Comparison of ENCODE assay signal across 8 mouse cellular contexts in genomic region chr7:81570752-81571107, GRCm38 (mm10). TPM values are rescaled to one million over a fixed set of nuclear protein-coding genes. Genes with fewer than 3 reads are reported as not detected.
DNase-seq lines count a peak whose midpoint lies in the region; ATAC-seq and TF ChIP-seq lines count a peak whose summit lies in the region.

No protein-coding gene starts in this region.

- H3K27me3 ChIP-seq in heart, postnatal 0 days (ENCODE audit: control insufficient read depth, insufficient read depth, low read length): no peaks in the 10 kb centered on the region
- no peaks in the 10 kb centered on the region for H3K27me3 ChIP-seq in hindbrain, embryonic 16.5 days (replicated peaks; ENCODE audit: control insufficient read depth, insufficient read depth, low read length)
- no peaks in the 10 kb centered on the region for H3K27me3 ChIP-seq in midbrain, embryonic 14.5 days (ENCODE audit: control insufficient read depth, insufficient read depth, low read length)

- H3K9ac ChIP-seq in heart, postnatal 0 days (replicated peaks; ENCODE audit: low read depth, low read length): no peak overlapping the region
- peak overlapping the region; percentile 27; the same call in 1 of the 2 replicates for H3K9ac ChIP-seq in hindbrain, embryonic 16.5 days (ENCODE audit: low read depth, low read length)
- no peak overlapping the region for H3K9ac ChIP-seq in midbrain, embryonic 14.5 days (replicated peaks; ENCODE audit: low read length)

- H3K4me2 ChIP-seq in heart, postnatal 0 days (ENCODE audit: low read depth, low read length): peak overlapping the region; percentile 79; the same call in 1 of the 2 replicates
- peak overlapping the region; percentile 89 for H3K4me2 ChIP-seq in hindbrain, embryonic 16.5 days (ENCODE audit: low read length)
- peak overlapping the region; percentile 68 for H3K4me2 ChIP-seq in midbrain, embryonic 14.5 days (ENCODE audit: low read length)

- TF ChIP-seq EP300 in heart, postnatal 0 days (IDR thresholded peaks at IDR 0.05; ENCODE audit: low read depth): no peak

- H3K4me1 ChIP-seq in heart, postnatal 0 days (ENCODE audit: control insufficient read depth, insufficient read depth): peaks cover 19% of the 10 kb centered on the region
- peaks cover 11% of the 10 kb centered on the region for H3K4me1 ChIP-seq in bone marrow macrophage, adult 2 months (ENCODE audit: control insufficient read depth, insufficient read depth, low read length)
- H3K4me1 ChIP-seq in hindbrain, embryonic 16.5 days (ENCODE audit: control insufficient read depth, insufficient read depth, low read depth, low read length): peaks cover 20% of the 10 kb centered on the region
- peaks cover 17% of the 10 kb centered on the region for H3K4me1 ChIP-seq in midbrain, embryonic 14.5 days (ENCODE audit: control insufficient read depth, insufficient read depth, low read length)

- H3K9me3 ChIP-seq in heart, postnatal 0 days (replicated peaks; ENCODE audit: control insufficient read depth, low read length): no peaks in the 10 kb centered on the region
- H3K9me3 ChIP-seq in hindbrain, embryonic 16.5 days (ENCODE audit: control insufficient read depth, low read length): no peaks in the 10 kb centered on the region
- H3K9me3 ChIP-seq in midbrain, embryonic 14.5 days (ENCODE audit: control insufficient read depth, low read length): no peaks in the 10 kb centered on the region

- peak overlapping the region; percentile 93 for H3K4me3 ChIP-seq in heart, postnatal 0 days (ENCODE audit: low read depth, low read length)
- peak overlapping the region; percentile 95 for H3K4me3 ChIP-seq in bone marrow macrophage, adult 2 months (ENCODE audit: insufficient read depth, low read length)
- peak overlapping the region; percentile 96 for H3K4me3 ChIP-seq in hindbrain, embryonic 16.5 days (ENCODE audit: low read length)
- H3K4me3 ChIP-seq in midbrain, embryonic 14.5 days (replicated peaks; ENCODE audit: low read depth, low read length): peak overlapping the region; percentile 83

- no peak for TF ChIP-seq POLR2A in bone marrow macrophage, adult 2 months (IDR thresholded peaks at IDR 0.05; ENCODE audit: borderline replicate concordance, low read depth, low read length)

- DNase-seq in heart, postnatal 0 days (ENCODE audit: low spot score): no peak
- no peak for DNase-seq in heart, adult 8-10 months (ENCODE audit: low spot score)
- no peak for DNase-seq in midbrain, embryonic 14.5 days
- DNase-seq in B cell, adult 2 months: no peak
- DNase-seq in right cerebral cortex, postnatal 14 days: no peak
- no peak for DNase-seq in left cerebral cortex, postnatal 25 days (ENCODE audit: low spot score in 2 of 2)

- WGBS in heart, postnatal 0 days: 2% methylated on average over 5 of the region's 5 CpGs
- 3% methylated on average over 5 of the region's 5 CpGs for WGBS in hindbrain, embryonic 16.5 days
- WGBS in midbrain, embryonic 14.5 days: 4% methylated on average over 5 of the region's 5 CpGs

- H3K36me3 ChIP-seq in heart, postnatal 0 days (replicated peaks; ENCODE audit: control insufficient read depth, insufficient read depth, low read length): 0 out of 2 replicates have a peak, but pooled peaks cover 3% of the 10 kb centered on the region
- H3K36me3 ChIP-seq in hindbrain, embryonic 16.5 days (ENCODE audit: control insufficient read depth, insufficient read depth, low read length): no peaks in the 10 kb centered on the region
- H3K36me3 ChIP-seq in midbrain, embryonic 14.5 days (ENCODE audit: control insufficient read depth, insufficient read depth, low read length): peaks cover 8% of the 10 kb centered on the region; the same call in 1 of the 2 replicates

- intact Hi-C loops in left cerebral cortex, postnatal 25 days (cut with DNase I): loop anchor here (2.0 to 10.0 kb wide), 5 partner anchors 48 to 406 kb away; partner anchors contain the start of genes Ap3b2, Cpeb1 and Rps17

- peak overlapping the region; percentile 99 for H3K27ac ChIP-seq in heart, postnatal 0 days (ENCODE audit: low read depth)
- no peak overlapping the region for H3K27ac ChIP-seq in bone marrow macrophage, adult 2 months (ENCODE audit: insufficient read depth, low read depth, low read length)
- no peak overlapping the region for H3K27ac ChIP-seq in hindbrain, embryonic 16.5 days (ENCODE audit: low read depth, low read length)
- no peak overlapping the region; the same call in 1 of the 2 replicates for H3K27ac ChIP-seq in midbrain, embryonic 14.5 days (replicated peaks; ENCODE audit: low read depth, low read length)

- peak; percentile 24; the same call in 1 of the 2 replicates for TF ChIP-seq CTCF in heart, postnatal 0 days (IDR thresholded peaks at IDR 0.05; ENCODE audit: low read depth)
- TF ChIP-seq CTCF in bone marrow macrophage, adult 2 months (IDR thresholded peaks at IDR 0.05; ENCODE audit: low read depth, low read length): no peak

- peak; percentile 7 for ATAC-seq in heart, postnatal 0 days (ENCODE audit: insufficient read depth, low read depth)
- ATAC-seq in hindbrain, embryonic 16.5 days: peak; percentile 73; the same call in 1 of the 2 replicates
- ATAC-seq in midbrain, embryonic 14.5 days (ENCODE audit: low FRiP score, low TSS enrichment): no peak; the same call in 1 of the 2 replicates

RNA-seq across cellular contexts. Expression of gene Whamm, which starts 0.3 kb away (rescaled TPM):
- 3.3 and 6.6 TPM in 2 replicates for total RNA-seq in heart, postnatal 0 days (2014; rRNA removed; ENCODE audit: low replicate concordance)
- polyA plus RNA-seq in heart, postnatal 0 days (2015; fragmentation: Nextera tagmentation; extraction: Ambion mirVana): 3.1 and 3.3 TPM in 2 replicates
- total RNA-seq in heart, adult 8-10 months (2022): 10 to 100 TPM in 1 of 4 experiments, 1 to 10 TPM in 3; 7.8 to 10.2 (median 8.4) TPM
- polyA plus RNA-seq in bone marrow macrophage, adult 2 months (2012; ENCODE audit: insufficient read depth, insufficient read length, missing spikeins): 13.4 and 15.8 TPM in 2 replicates
- polyA plus RNA-seq in hindbrain, embryonic 16.5 days (2015; fragmentation: Nextera tagmentation; extraction: Ambion mirVana): 2.0 and 6.0 TPM in 2 replicates
- 9.9 and 10.1 TPM in 2 replicates for polyA plus RNA-seq in midbrain, embryonic 14.5 days (2014; fragmentation: Nextera tagmentation; extraction: Ambion mirVana)
- total RNA-seq in left cerebral cortex, postnatal 25 days (2021): 10 to 100 TPM; 13.7 to 15.8 TPM

RNA-seq across cellular contexts. Expression of gene Fsd2, which starts 4.0 kb away (rescaled TPM):
- 83.2 and 93.7 TPM in 2 replicates for total RNA-seq in heart, postnatal 0 days (2014; rRNA removed; ENCODE audit: low replicate concordance)
- 95.1 and 99.0 TPM in 2 replicates for polyA plus RNA-seq in heart, postnatal 0 days (2015; fragmentation: Nextera tagmentation; extraction: Ambion mirVana)
- 100 to 1,000 TPM; 349 to 382 (median 364) TPM for total RNA-seq in heart, adult 8-10 months (2022)
- polyA plus RNA-seq in bone marrow macrophage, adult 2 months (2012; ENCODE audit: insufficient read depth, insufficient read length, missing spikeins): 0.32 and 0.40 TPM in 2 replicates
- polyA plus RNA-seq in hindbrain, embryonic 16.5 days (2015; fragmentation: Nextera tagmentation; extraction: Ambion mirVana): 0.15 and 0.57 TPM in 2 replicates
- 0.07 and 0.20 TPM in 2 replicates for polyA plus RNA-seq in midbrain, embryonic 14.5 days (2014; fragmentation: Nextera tagmentation; extraction: Ambion mirVana)
- total RNA-seq in left cerebral cortex, postnatal 25 days (2021): under 1 TPM in 1 of 2 experiments, not detected in 1; 0.16 TPM

Comparison
In these comparisons a context has a peak if more than half of its experiments do, and no peak if none do; other contexts are left out.
1. RNA of gene Fsd2, which starts 4.0 kb away (polyA plus RNA-seq): 95.1 to 99.0 TPM in heart, postnatal 0 days; 0.32 to 0.40 TPM in bone marrow macrophage, adult 2 months, 0.07 to 0.20 TPM in midbrain, embryonic 14.5 days and 0.15 to 0.57 TPM in hindbrain, embryonic 16.5 days; every median in the first group is over 10 times any median in the second.
2. Peak in every context shown above with its lines, with median percentiles within 50 percentile points of each other: H3K4me2 ChIP-seq and H3K4me3 ChIP-seq.